Mouse (Mus musculus) midbrain, embryonic 11.5 days (tissue): Measurements from ENCODE around the gene Il12rb1. TPM values are rescaled to one million over a fixed set of nuclear protein-coding genes. Genes with fewer than 3 reads are reported as not detected.

Experiments used
- ATAC-seq: fragments of 200-750 bp; cut with Nextera tagmentation; 2 replicates; pipeline ENCODE4 v1.8.0; 2017; ENCODE audit warnings: moderate TSS enrichment, moderate library complexity; ENCODE audit not compliant: low FRiP score
- DNase-seq: peaks from one replicate; pipeline ENCODE4 v3.0.0; 2015; ENCODE audit warnings: low spot score; ENCODE audit errors: missing footprints
- H3K27ac ChIP-seq: fragments of 300-500 bp; sonication (generic); 2 replicates; pipeline ENCODE4 v1.5.1; 2014; ENCODE audit warnings: low read depth, low read length
- H3K27me3 ChIP-seq: fragments of 300-500 bp; sonication (generic); 2 replicates; pipeline ENCODE4 v1.6.1; 2014; ENCODE audit warnings: mild to moderate bottlenecking, low read length, moderate library complexity, mixed read lengths; ENCODE audit not compliant: control insufficient read depth, insufficient read depth
- H3K36me3 ChIP-seq: fragments of 300-500 bp; sonication (generic); 2 replicates; pipeline ENCODE4 v1.6.1; 2014; ENCODE audit warnings: mild to moderate bottlenecking, low read length, moderate library complexity, mixed read lengths; ENCODE audit not compliant: control insufficient read depth, insufficient read depth
- H3K4me1 ChIP-seq: fragments of 300-500 bp; sonication (generic); 2 replicates; pipeline ENCODE4 v1.6.1; 2014; ENCODE audit warnings: low read length; ENCODE audit not compliant: control insufficient read depth, insufficient read depth
- H3K4me2 ChIP-seq: fragments of 300-500 bp; sonication (generic); 2 replicates; pipeline ENCODE4 v1.6.1; 2014; ENCODE audit warnings: mild to moderate bottlenecking, moderate library complexity
- H3K4me3 ChIP-seq: fragments of 300-500 bp; sonication (generic); 2 replicates; pipeline ENCODE4 v1.5.1; 2014; ENCODE audit warnings: low read depth, low read length
- H3K9ac ChIP-seq: fragments of 300-500 bp; sonication (generic); 2 replicates; pipeline ENCODE4 v1.6.1; 2014; ENCODE audit warnings: low read length
- H3K9me3 ChIP-seq: fragments of 300-500 bp; sonication (generic); 2 replicates; pipeline ENCODE4 v1.6.1; 2016; ENCODE audit warnings: low read length; ENCODE audit not compliant: control insufficient read depth
- WGBS: fragments of 180-500 bp; shearing (Covaris S2); extraction: QIAGEN DNeasy Blood & Tissue Kit; methylation state at CpG from one replicate; pipeline ENCODE4 v1.1.7; 2014; 5-methylcytosine and 5-hydroxymethylcytosine counted together
- polyA plus RNA-seq: library from polyadenylated mRNA; unstranded; fragments of >200 nt; fragmentation: Nextera tagmentation; extraction: Ambion mirVana; gene quantifications from 2 replicates; pipeline ENCODE4 v1.2.1, GENCODE M21; 2014

The Il12rb1 gene
- polyA plus RNA-seq, 1 experiment from 2014 or later: 0.38 TPM

DNA sequence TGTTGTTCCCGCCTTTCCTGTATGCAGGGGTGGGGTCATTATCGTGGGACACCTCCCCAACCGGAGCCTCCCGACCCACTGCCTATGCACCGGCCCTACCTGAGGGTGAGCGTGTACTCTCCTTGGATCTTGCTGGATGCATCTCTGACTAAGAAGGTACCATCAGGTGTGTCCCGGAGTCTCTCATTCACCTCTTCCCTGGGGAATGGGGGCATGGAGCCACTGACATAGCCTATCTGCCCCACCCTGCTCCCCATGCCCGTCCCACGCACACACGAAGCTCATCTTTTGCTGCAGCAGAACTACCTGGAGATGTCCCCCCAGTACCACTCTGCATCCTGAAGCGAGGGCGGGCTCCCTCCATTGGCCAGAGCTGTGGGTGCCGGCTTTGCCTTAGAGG is 37.5 kb upstream of the Il12rb1 start:
- ATAC-seq: no peak
- Histone ChIP-seq H3K9ac (no peak overlapping the region), H3K27ac (no peak overlapping the region), H3K4me3 (no peak overlapping the region), H3K9me3 (no peaks in the 10 kb centered on the region), H3K36me3 (peaks cover 15% of the 10 kb centered on the region), H3K4me2 (no peak overlapping the region), H3K27me3 (peaks cover 2% of the 10 kb centered on the region; the same call in 1 of the 2 replicates), H3K4me1 (peaks cover 18% of the 10 kb centered on the region)
- DNase-seq: no peak
- WGBS: 94% methylated on average over 13 of the region's 13 CpGs

- Histone ChIP-seq H3K27me3 (no peaks in the 10 kb centered on the region), H3K9me3 (no peaks in the 10 kb centered on the region), H3K9ac (no peak overlapping the region), H3K27ac (no peak overlapping the region), H3K4me3 (no peak overlapping the region), H3K36me3 (peaks cover 15% of the 10 kb centered on the region), H3K4me2 (no peak overlapping the region), H3K4me1 (peaks cover 17% of the 10 kb centered on the region)
- 92% methylated on average over 7 of the region's 7 CpGs for WGBS
- no peak for DNase-seq
- no peak for ATAC-seq
These were observed 37.0 kb upstream of the Il12rb1 start for GRCm38 (mm10) chr8:70771217-70771616.

- Histone ChIP-seq H3K9ac (no peak overlapping the region), H3K27me3 (no peaks in the 10 kb centered on the region), H3K4me1 (peaks cover 9% of the 10 kb centered on the region), H3K9me3 (no peaks in the 10 kb centered on the region), H3K36me3 (peaks cover 15% of the 10 kb centered on the region), H3K4me3 (no peak overlapping the region), H3K4me2 (no peak overlapping the region), H3K27ac (no peak overlapping the region)
- ATAC-seq (no peak), DNase-seq (no peak)
- WGBS: 95% methylated on average over 13 of the region's 13 CpGs
These were observed 36.2 kb upstream of the Il12rb1 start for GRCm38 (mm10) chr8:70772075-70772474.

DNA sequence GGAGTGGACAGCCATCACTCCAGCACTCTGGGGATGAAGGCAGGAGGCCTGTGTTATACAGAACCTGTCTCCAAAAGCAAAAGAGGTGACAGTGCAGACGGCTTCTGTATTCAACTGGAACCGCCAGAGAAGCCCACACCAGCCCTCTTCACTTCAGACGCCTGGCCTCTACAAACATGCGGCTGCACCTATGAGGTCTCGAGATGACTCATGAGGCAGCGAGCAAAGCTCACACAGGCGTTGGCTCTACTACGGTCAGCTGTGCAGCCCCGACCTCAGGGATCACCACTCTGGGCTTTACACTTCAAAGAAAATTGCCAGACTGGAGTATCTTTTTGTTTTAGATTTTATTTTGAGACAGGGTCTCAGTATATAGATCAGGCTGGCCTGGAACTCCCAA is 35.4 kb upstream of the Il12rb1 start:
- ATAC-seq (no peak), DNase-seq (no peak)
- H3K27ac ChIP-seq: no peak overlapping the region
- H3K9ac ChIP-seq: no peak overlapping the region; the same call in 1 of the 2 replicates
- H3K4me1 ChIP-seq: peaks cover 14% of the 10 kb centered on the region
- 87% methylated on average over 9 of the region's 9 CpGs for WGBS
- no peak overlapping the region for H3K4me3 ChIP-seq
- H3K36me3 ChIP-seq: peaks cover 15% of the 10 kb centered on the region
- no peaks in the 10 kb centered on the region for H3K9me3 ChIP-seq
- no peak overlapping the region for H3K4me2 ChIP-seq
- no peaks in the 10 kb centered on the region for H3K27me3 ChIP-seq

GRCm38 (mm10) chr8:70773410-70773809 is 34.8 kb upstream of the Il12rb1 start:
- peak overlapping the region; percentile 22; the same call in 1 of the 2 replicates for H3K9ac ChIP-seq
- WGBS: 89% methylated on average over 5 of the region's 5 CpGs
- H3K4me3 ChIP-seq: no peak overlapping the region
- no peak overlapping the region for H3K27ac ChIP-seq
- no peak for ATAC-seq
- no peaks in the 10 kb centered on the region for H3K9me3 ChIP-seq
- DNase-seq: no peak
- no peaks in the 10 kb centered on the region for H3K27me3 ChIP-seq
- H3K4me2 ChIP-seq: no peak overlapping the region
- peaks cover 19% of the 10 kb centered on the region for H3K4me1 ChIP-seq
- H3K36me3 ChIP-seq: peaks cover 11% of the 10 kb centered on the region

DNA sequence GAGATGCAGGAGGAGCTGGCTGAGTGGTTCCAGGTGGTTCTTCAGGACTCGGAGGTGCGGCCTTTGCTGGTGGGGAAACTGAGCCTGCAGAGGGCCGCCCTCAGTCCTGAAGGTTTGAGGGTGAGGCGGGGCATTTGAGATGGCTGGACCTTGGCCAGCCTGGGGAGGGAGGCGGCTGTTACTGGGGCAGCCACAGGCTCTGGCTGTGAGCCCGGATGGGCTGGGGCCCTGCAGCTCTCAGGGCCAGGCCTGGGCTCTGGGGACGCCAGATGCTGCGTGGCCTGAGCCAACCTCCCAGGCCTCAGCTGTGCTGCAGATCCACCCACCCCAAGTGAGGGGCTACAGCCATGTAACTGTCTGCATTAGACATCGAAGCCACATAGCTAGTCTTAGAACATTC is 34.4 kb upstream of the Il12rb1 start:
- H3K27ac ChIP-seq: no peak overlapping the region
- WGBS: 88% methylated on average over 9 of the region's 9 CpGs

DNA sequence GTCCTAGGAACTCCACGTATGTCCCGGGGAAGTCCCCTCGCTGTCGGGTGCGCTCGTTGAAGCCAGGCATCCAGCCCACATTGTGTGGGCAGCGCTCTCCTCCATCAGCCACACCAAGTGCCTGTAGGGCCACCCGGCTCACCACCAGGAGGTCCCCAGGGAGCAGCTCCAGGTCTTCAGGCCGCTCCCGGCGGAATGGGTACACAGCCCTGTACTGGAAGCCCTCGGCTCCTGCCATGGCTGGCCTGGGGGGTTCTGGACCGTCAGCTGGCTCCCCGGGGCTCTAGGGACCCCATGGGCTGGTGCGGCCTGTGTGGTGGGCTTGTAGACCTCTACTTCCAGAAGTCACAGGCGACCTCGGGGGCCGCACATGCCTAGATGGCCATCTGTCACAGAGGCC is 33.5 kb upstream of the Il12rb1 start:
- Histone ChIP-seq H3K36me3 (peaks cover 9% of the 10 kb centered on the region), H3K9me3 (no peaks in the 10 kb centered on the region), H3K9ac (no peak overlapping the region), H3K4me3 (no peak overlapping the region), H3K27ac (no peak overlapping the region), H3K27me3 (no peaks in the 10 kb centered on the region), H3K4me2 (no peak overlapping the region), H3K4me1 (peaks cover 20% of the 10 kb centered on the region)
- ATAC-seq (no peak), DNase-seq (no peak)
- 94% methylated on average over 18 of the region's 18 CpGs for WGBS

More for the DNA sequence above, 34.4 kb upstream of the Il12rb1 start:
- Histone ChIP-seq H3K4me1 (peaks cover 20% of the 10 kb centered on the region), H3K9ac (0 out of 2 replicates have a peak overlapping the region, but pooled peaks have one; percentile 20), H3K9me3 (no peaks in the 10 kb centered on the region), H3K27me3 (no peaks in the 10 kb centered on the region), H3K4me2 (no peak overlapping the region), H3K4me3 (no peak overlapping the region), H3K36me3 (peaks cover 7% of the 10 kb centered on the region)
- ATAC-seq (no peak), DNase-seq (no peak)

GRCm38 (mm10) chr8:70775227-70775626 is 33.0 kb upstream of the Il12rb1 start:
- H3K4me2 ChIP-seq: peak overlapping the region; percentile 95
- ATAC-seq: no peak
- no peak overlapping the region for H3K27ac ChIP-seq
- no peaks in the 10 kb centered on the region for H3K9me3 ChIP-seq
- H3K4me3 ChIP-seq: peak overlapping the region; percentile 83; the same call in 1 of the 2 replicates
- no peak for DNase-seq
- H3K9ac ChIP-seq: peak overlapping the region; percentile 95
- H3K27me3 ChIP-seq: no peaks in the 10 kb centered on the region
- peaks cover 20% of the 10 kb centered on the region for H3K4me1 ChIP-seq
- 91% methylated on average over 5 of the region's 5 CpGs for WGBS
- peaks cover 9% of the 10 kb centered on the region for H3K36me3 ChIP-seq

GRCm38 (mm10) chr8:70775851-70776495 is 32.3 kb upstream of the Il12rb1 start:
- H3K4me1 ChIP-seq: peaks cover 20% of the 10 kb centered on the region
- H3K27me3 ChIP-seq: no peaks in the 10 kb centered on the region
- H3K36me3 ChIP-seq: peaks cover 9% of the 10 kb centered on the region
- WGBS: 4% methylated on average over 34 of the region's 34 CpGs
- DNase-seq (peak; percentile 93), ATAC-seq (peak; percentile 1; the same call in 1 of the 2 replicates)
- H3K27ac ChIP-seq: peak overlapping the region; percentile 98; the same call in 1 of the 2 replicates
- peak overlapping the region; percentile 95 for H3K4me2 ChIP-seq
- peak overlapping the region; percentile 83 for H3K4me3 ChIP-seq
- H3K9me3 ChIP-seq: no peaks in the 10 kb centered on the region
- peak overlapping the region; percentile 95 for H3K9ac ChIP-seq
